Mouse (Mus musculus) B cell, adult (primary cell): ENCODE measurements around the gene Racgap1. TPM values are rescaled to one million over a fixed set of nuclear protein-coding genes. Genes with fewer than 3 reads are reported as not detected.

Experiments used
- total RNA-seq: library from RNA; stranded (reverse); gene quantifications from 4 replicates; pipeline ENCODE4 v1.2.4, GENCODE M21; 2023; ENCODE audit not compliant: inconsistent age

Racgap1 gene
- 7.3 to 11.3 TPM (median 9.6 TPM) in 4 replicates for total RNA-seq

GRCm38 (mm10) chr15:99651163-99651872 is at the start of gene Racgap1:
Gene Racgap1, minus strand, starts transcription at chr15:99651656.

GRCm38 (mm10) chr15:99670154-99670821 is 18.8 kb upstream of the Racgap1 start, which contains the start of gene Asic1:
Gene Asic1, plus strand, starts transcription at chr15:99670368.

GRCm38 (mm10) chr15:99600986-99601822 is 50.3 kb downstream of the Racgap1 start, which contains the start of gene Aqp6:
Gene Aqp6, plus strand, starts transcription at chr15:99601400.

GRCm38 (mm10) chr15:99590429-99591084 is 60.9 kb downstream of the Racgap1 start, which contains the start of gene Aqp5:
Gene Aqp5, plus strand, starts transcription at chr15:99590782.

GRCm38 (mm10) chr15:99578802-99579485 is 72.5 kb downstream of the Racgap1 start, which contains the start of gene Aqp2:
Gene Aqp2, plus strand, starts transcription at chr15:99579055.

Other genes with a start within 250 kb of the Racgap1 start
- 5.3 to 9.9 TPM (median 7.2 TPM) in 4 replicates for gene Nckap5l, start 193.9 kb downstream of the Racgap1 start, total RNA-seq
- 5.0 to 8.5 TPM (median 7.6 TPM) in 4 replicates for gene Bcdin3d, start 176.9 kb downstream of the Racgap1 start, total RNA-seq
- not detected in 4 replicates for gene Faim2, start 123.5 kb downstream of the Racgap1 start, total RNA-seq
- not detected in 4 replicates for gene Aqp2, start 72.6 kb downstream of the Racgap1 start, total RNA-seq
- gene Aqp5, start 60.9 kb downstream of the Racgap1 start, total RNA-seq: not detected in 4 replicates
- not detected in 4 replicates for gene Aqp6, start 50.3 kb downstream of the Racgap1 start, total RNA-seq
- gene Asic1, start 18.7 kb upstream of the Racgap1 start, total RNA-seq: 0.42 to 0.60 TPM (median 0.51 TPM) in 4 replicates
- gene Smarcd1, start 50.5 kb upstream of the Racgap1 start, total RNA-seq: 55.6 to 74.4 TPM (median 65.8 TPM) in 4 replicates
- 4.0 to 8.8 TPM (median 5.3 TPM) in 4 replicates for gene Gm17349, start 53.8 kb upstream of the Racgap1 start, total RNA-seq
- gene Gpd1, start 65.9 kb upstream of the Racgap1 start, total RNA-seq: 0.22 to 1.3 TPM (median 0.44 TPM) in 4 replicates
- 42.7 to 52.1 TPM (median 49.8 TPM) in 4 replicates for gene Cox14, start 74.0 kb upstream of the Racgap1 start, total RNA-seq
- 45.6 to 59.0 TPM (median 49.2 TPM) in 4 replicates for gene Cers5, start 121.2 kb upstream of the Racgap1 start, total RNA-seq
- gene Lima1, start 223.8 kb upstream of the Racgap1 start, total RNA-seq: 0.83 to 1.9 TPM (median 1.7 TPM) in 4 replicates